Mouse (Mus musculus) MEL (cell line): ENCODE measurements around the gene Txnrd2. TPM values are rescaled to one million over a fixed set of nuclear protein-coding genes. Genes with fewer than 3 reads are reported as not detected.

Experiments used
- DNase-seq: peaks from one replicate; pipeline ENCODE4 v3.0.0; 2011; ENCODE audit warnings: low read depth, low spot score
- H3K27ac ChIP-seq: 2 replicates; pipeline ENCODE4 v1.5.1; 2012; ENCODE audit warnings: low read depth, mild to moderate bottlenecking, control low read depth, low read length, moderate library complexity; ENCODE audit not compliant: control insufficient read depth
- H3K27me3 ChIP-seq, 2 experiments: fragments of 150-350 bp in 1 of 2; sonication (generic) in 1 of 2; 2 replicates each; pipeline ENCODE4 v1.6.1; 2012; ENCODE audit warnings: low read length in 2 of 2, mild to moderate bottlenecking in 2 of 2, improper control_type of control experiment in 1 of 2, moderate library complexity in 1 of 2; ENCODE audit not compliant: insufficient read depth in 2 of 2, control insufficient read depth in 1 of 2
- H3K36me3 ChIP-seq, 2 experiments: 2 replicates each; pipeline ENCODE4 v1.6.1; 2012 to 2014; ENCODE audit warnings: low read length in 2 of 2, improper control_type of control experiment in 1 of 2, inconsistent platforms in 1 of 2, mild to moderate bottlenecking in 1 of 2; ENCODE audit not compliant: insufficient read depth in 2 of 2, control insufficient read depth in 1 of 2
- H3K4me1 ChIP-seq, 2 experiments: fragments of 150-350 bp in 1 of 2; sonication (generic) in 1 of 2; 2 replicates each; pipeline ENCODE4 v1.6.1; 2012; ENCODE audit warnings: low read length in 2 of 2, improper control_type of control experiment in 1 of 2, mild to moderate bottlenecking in 1 of 2; ENCODE audit not compliant: insufficient read depth in 2 of 2, control insufficient read depth in 1 of 2
- H3K4me3 ChIP-seq, 2 experiments: fragments of 150-350 bp in 1 of 2; sonication (generic) in 1 of 2; 2 replicates each; pipeline ENCODE4 v1.5.1; 2012; ENCODE audit warnings: low read depth in 2 of 2, low read length in 2 of 2, mild to moderate bottlenecking in 2 of 2, moderate library complexity in 2 of 2, control low read depth in 1 of 2, improper control_type of control experiment in 1 of 2; ENCODE audit not compliant: control insufficient read depth in 1 of 2, insufficient read depth in 1 of 2
- H3K79me2 ChIP-seq: 2 replicates; pipeline ENCODE4 v1.6.1; 2012; ENCODE audit warnings: mild to moderate bottlenecking, low read length, moderate library complexity; ENCODE audit not compliant: control insufficient read depth, poor library complexity, insufficient read depth
- H3K9ac ChIP-seq: 2 replicates; pipeline ENCODE4 v1.6.1; 2012; ENCODE audit warnings: low read depth, mild to moderate bottlenecking, control low read depth, low read length, moderate library complexity; ENCODE audit not compliant: control insufficient read depth, poor library complexity, severe bottlenecking
- H3K9me3 ChIP-seq: fragments of 150-350 bp; sonication (generic); replicated peaks from 2 replicates; pipeline ENCODE4 v1.6.1; 2012; ENCODE audit warnings: mild to moderate bottlenecking, low read length, improper control_type of control experiment, moderate library complexity; ENCODE audit not compliant: insufficient read depth
- BHLHE40 ChIP-seq: IDR thresholded peaks from 2 replicates; pipeline ENCODE4 v1.6.1; 2012; ENCODE audit warnings: low read depth, mild to moderate bottlenecking, inconsistent platforms, low read length, improper control_type of control experiment, borderline replicate concordance
- CHD1 ChIP-seq: IDR thresholded peaks from 2 replicates; pipeline ENCODE4 v1.6.1; 2012; ENCODE audit warnings: low read depth, mild to moderate bottlenecking, inconsistent platforms, low read length, improper control_type of control experiment
- CTCF ChIP-seq, 3 experiments: IDR thresholded peaks in 2 of 3; conservative IDR thresholded peaks in 1 of 3; 2 replicates each; pipeline ENCODE4 v1.5.1; 2011 to 2012; ENCODE audit warnings: low read length in 3 of 3, low read depth in 2 of 3, mild to moderate bottlenecking in 2 of 3, improper control_type of control experiment in 1 of 3, inconsistent platforms in 1 of 3, mixed read lengths in 1 of 3, moderate library complexity in 1 of 3; ENCODE audit not compliant: control insufficient read depth in 1 of 3, insufficient read depth in 1 of 3, poor library complexity in 1 of 3, severe bottlenecking in 1 of 3
- ELF1 ChIP-seq: IDR thresholded peaks from 2 replicates; pipeline ENCODE4 v1.6.1; 2014; ENCODE audit warnings: low read depth, mild to moderate bottlenecking, inconsistent platforms, low read length, improper control_type of control experiment, moderate library complexity
- ETS1 ChIP-seq: IDR thresholded peaks from 2 replicates; pipeline ENCODE4 v1.6.1; 2012; ENCODE audit warnings: low read depth, mild to moderate bottlenecking, inconsistent platforms, low read length, improper control_type of control experiment, moderate library complexity
- GABPA ChIP-seq: IDR thresholded peaks from 2 replicates; pipeline ENCODE4 v1.6.1; 2012; ENCODE audit warnings: low read depth, mild to moderate bottlenecking, inconsistent platforms, low read length, improper control_type of control experiment, moderate library complexity
- JUND ChIP-seq: IDR thresholded peaks from 2 replicates; pipeline ENCODE4 v1.6.1; 2011; ENCODE audit warnings: low read depth, mild to moderate bottlenecking, improper control_type of control experiment, low read length
- MAX ChIP-seq: IDR thresholded peaks from 2 replicates; pipeline ENCODE4 v1.6.1; 2011; ENCODE audit warnings: low read length, improper control_type of control experiment
- MAZ ChIP-seq: IDR thresholded peaks from 2 replicates; pipeline ENCODE4 v1.6.1; 2012; ENCODE audit warnings: low read depth, mild to moderate bottlenecking, inconsistent platforms, low read length, improper control_type of control experiment
- MXI1 ChIP-seq: IDR thresholded peaks from 2 replicates; pipeline ENCODE4 v1.6.1; 2011; ENCODE audit warnings: mild to moderate bottlenecking, low read depth, low read length, improper control_type of control experiment
- POLR2A ChIP-seq, 2 experiments: IDR thresholded peaks; 2 replicates each; pipeline ENCODE4 v1.6.1; 2011 to 2012; ENCODE audit warnings: low read length in 2 of 2, mild to moderate bottlenecking in 2 of 2, control low read depth in 1 of 2, improper control_type of control experiment in 1 of 2, low read depth in 1 of 2, moderate library complexity in 1 of 2; ENCODE audit not compliant: control insufficient read depth in 1 of 2, insufficient read depth in 1 of 2, poor library complexity in 1 of 2
- POLR2AphosphoS5 ChIP-seq: IDR thresholded peaks from 2 replicates; pipeline ENCODE4 v1.6.1; 2012; ENCODE audit warnings: low read depth, borderline replicate concordance, mild to moderate bottlenecking, inconsistent platforms, low read length, moderate library complexity, mixed read lengths
- RAD21 ChIP-seq: IDR thresholded peaks from 2 replicates; pipeline ENCODE4 v1.6.1; 2011; ENCODE audit warnings: mild to moderate bottlenecking, low read depth, low read length, improper control_type of control experiment
- TAL1 ChIP-seq: IDR thresholded peaks from 2 replicates; pipeline ENCODE4 v1.6.1; 2012; ENCODE audit warnings: mild to moderate bottlenecking, inconsistent platforms, low read length, moderate library complexity, mixed read lengths
- TBP ChIP-seq: IDR thresholded peaks from 2 replicates; pipeline ENCODE4 v1.8.0; 2011; ENCODE audit warnings: low read depth, low read length, improper control_type of control experiment
- USF1 ChIP-seq: IDR thresholded peaks from 2 replicates; pipeline ENCODE4 v1.6.1; 2014; ENCODE audit warnings: low read depth, mild to moderate bottlenecking, inconsistent platforms, low read length, improper control_type of control experiment, moderate library complexity
- ZC3H11A ChIP-seq: IDR thresholded peaks from 2 replicates; pipeline ENCODE4 v1.6.1; 2012; ENCODE audit warnings: low read depth, mild to moderate bottlenecking, inconsistent platforms, low read length, improper control_type of control experiment
- ZKSCAN1 ChIP-seq: IDR thresholded peaks from 2 replicates; pipeline ENCODE4 v1.6.1; 2012; ENCODE audit warnings: low read depth, mild to moderate bottlenecking, inconsistent platforms, low read length, improper control_type of control experiment, moderate library complexity
- ZMIZ1 ChIP-seq: IDR thresholded peaks from 2 replicates; pipeline ENCODE4 v1.6.1; 2012; ENCODE audit warnings: low read depth, mild to moderate bottlenecking, inconsistent platforms, low read length, improper control_type of control experiment, moderate library complexity
- ZNF384 ChIP-seq: IDR thresholded peaks from 2 replicates; pipeline ENCODE4 v1.6.1; 2012; ENCODE audit warnings: low read depth, mild to moderate bottlenecking, inconsistent platforms, low read length, improper control_type of control experiment
- polyA plus RNA-seq, 2 experiments: library from polyadenylated mRNA; stranded (reverse) in 1 of 2; unstranded in 1 of 2; fragments of >175 nt in 1 of 2; fragments of >200 nt in 1 of 2; gene quantifications; 2 replicates each; pipeline versions ENCODE4 v1.2.1 to v1.2.4; 2012; ENCODE audit warnings: low replicate concordance in 2 of 2, low read depth in 1 of 2; ENCODE audit not compliant: insufficient read length in 2 of 2, insufficient read depth in 1 of 2, missing spikeins in 1 of 2
- total RNA-seq: library from RNA; depleted of rRNA; stranded (reverse); fragments of 300-350 nt; gene quantifications from 2 replicates; pipeline ENCODE4 v1.2.3, GENCODE M21; 2012

Txnrd2 gene
- total and polyA plus RNA-seq, 3 experiments = 31.2 to 46.8 TPM; not detected in 1

DNA sequence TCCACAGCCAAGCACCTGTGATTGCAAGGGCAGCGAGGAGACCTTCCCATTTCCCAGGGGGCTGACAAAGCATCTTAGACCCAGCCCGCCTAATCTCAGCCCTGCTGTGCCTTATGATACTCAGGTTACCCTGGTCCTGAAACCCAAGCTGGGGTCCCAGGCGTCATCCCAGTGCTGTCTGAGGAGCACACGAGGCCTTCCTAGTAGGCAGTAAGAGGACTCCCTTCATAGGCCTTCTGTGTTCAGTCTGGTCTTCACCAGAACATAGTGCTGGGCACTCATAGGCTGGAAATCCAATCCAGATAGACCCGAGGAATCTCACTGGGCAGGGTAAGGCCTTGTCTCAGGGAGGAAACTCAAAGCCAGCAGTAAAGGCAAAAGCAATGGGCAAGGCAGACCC, 57.7 kb downstream of the Txnrd2 start:
- peaks cover 2 to 13% of the 10 kb centered on the region in 2 experiments; a peak in 3 of 4 replicates for H3K4me1 ChIP-seq
- H3K9me3 ChIP-seq = no peaks in the 10 kb centered on the region
- H3K79me2 ChIP-seq = no peaks in the 10 kb centered on the region
- TF ChIP-seq ZMIZ1 (no peak), ELF1 (no peak), POLR2AphosphoS5 (no peak), CTCF (IDR thresholded peaks at IDR 0.05 in 2 of 3, conservative IDR thresholded peaks at IDR 0.05 in 1 of 3; ENCODE audit: control insufficient read depth in 1 of 3, insufficient read depth in 1 of 3, low read depth in 2 of 3, low read length in 3 of 3, poor library complexity in 1 of 3, severe bottlenecking in 1 of 3) (no peak), RAD21 (no peak), TBP (no peak), ZNF384 (no peak)
- H3K27me3 ChIP-seq = no peaks in the 10 kb centered on the region
- H3K4me3 ChIP-seq = no peak overlapping the region
- H3K27ac ChIP-seq = no peak overlapping the region
- no peak overlapping the region for H3K9ac ChIP-seq
- peaks cover 0 to 6% of the 10 kb centered on the region in 2 experiments; a peak in 1 of 4 replicates for H3K36me3 ChIP-seq
- DNase-seq = no peak

DNA sequence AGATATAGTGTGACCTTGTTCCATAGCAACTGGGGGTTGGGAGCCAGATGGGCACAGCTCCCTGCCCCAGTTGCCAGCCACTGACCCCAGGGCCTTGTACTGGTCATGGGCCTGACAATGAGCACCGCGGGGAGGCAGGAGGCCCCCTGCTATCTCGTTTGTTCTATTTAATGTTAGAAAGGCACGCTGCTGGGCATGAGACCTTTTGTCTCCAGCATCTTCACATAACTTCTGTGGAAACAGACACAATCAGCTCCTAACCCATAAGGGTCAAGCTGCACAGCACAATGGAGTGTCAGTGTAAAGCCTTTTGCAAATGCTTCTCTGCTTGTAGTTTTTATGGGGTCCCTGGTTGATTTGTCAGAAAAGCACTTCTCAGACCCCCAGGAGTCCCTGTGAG, 58.2 kb downstream of the Txnrd2 start:
- Histone ChIP-seq H3K27ac (no peak overlapping the region), H3K9ac (no peak overlapping the region), H3K9me3 (no peaks in the 10 kb centered on the region), H3K4me1 (peaks cover 2 to 13% of the 10 kb centered on the region in 2 experiments; a peak in 3 of 4 replicates), H3K36me3 (peaks cover 0 to 6% of the 10 kb centered on the region in 2 experiments; a peak in 1 of 4 replicates)
- no peak for DNase-seq
- TF ChIP-seq ETS1 = no peak
- TF ChIP-seq JUND = no peak
- no peak for TF ChIP-seq MAX
- TF ChIP-seq ZNF384 = no peak
- no peak for TF ChIP-seq GABPA
- no peak for TF ChIP-seq BHLHE40
- no peak for TF ChIP-seq CHD1
- TF ChIP-seq ZKSCAN1 = no peak
- no peak for TF ChIP-seq RAD21
- TF ChIP-seq USF1 = no peak
- TF ChIP-seq MAZ = no peak
- TF ChIP-seq ZC3H11A = no peak
- TF ChIP-seq MXI1 = no peak
- no peak for TF ChIP-seq TAL1
- TF ChIP-seq POLR2A (IDR thresholded peaks at IDR 0.05; ENCODE audit: control insufficient read depth in 1 of 2, insufficient read depth in 1 of 2, low read depth in 1 of 2, low read length in 2 of 2, poor library complexity in 1 of 2) = no peak
- TF ChIP-seq ZMIZ1 = no peak
- TF ChIP-seq, all 39 proteins: peak for 0
- Histone ChIP-seq H3K79me2 (no peaks in the 10 kb centered on the region), H3K27me3 (no peaks in the 10 kb centered on the region), H3K4me3 (no peak overlapping the region)
